Mouse (Mus musculus) CH12.LX (cell line): Measurements from ENCODE around the gene Ftcd. TPM values are rescaled to one million over a fixed set of nuclear protein-coding genes. Genes with fewer than 3 reads are reported as not detected.

ENCODE experiments used
- DNase-seq: peaks from one replicate; pipeline ENCODE4 v3.0.0-alpha.2; 2013; ENCODE audit errors: extremely low read depth
- H3K27ac ChIP-seq: 2 replicates; pipeline ENCODE4 v1.5.1; 2012; ENCODE audit warnings: low read depth, mild to moderate bottlenecking, control low read depth, moderate library complexity; ENCODE audit not compliant: insufficient read depth
- H3K27me3 ChIP-seq: replicated peaks from 2 replicates; pipeline ENCODE3; 2012; ENCODE audit warnings: inconsistent platforms
- H3K36me3 ChIP-seq, 2 experiments: replicated peaks in 1 of 2; 2 replicates each; pipeline versions ENCODE3 to v1.6.1; 2012; ENCODE audit warnings: inconsistent platforms in 1 of 2, low read length in 1 of 2, mild to moderate bottlenecking in 1 of 2, mixed read lengths in 1 of 2, moderate library complexity in 1 of 2; ENCODE audit not compliant: control insufficient read depth in 1 of 2, insufficient read depth in 1 of 2
- H3K4me1 ChIP-seq, 2 experiments: 2 replicates each; pipeline ENCODE4 v1.6.1; 2012; ENCODE audit warnings: inconsistent platforms in 1 of 2, moderate library complexity in 1 of 2; ENCODE audit not compliant: insufficient read depth in 2 of 2, control insufficient read depth in 1 of 2
- H3K4me2 ChIP-seq: 2 replicates; pipeline ENCODE4 v1.6.1; 2012; ENCODE audit warnings: low read depth, mild to moderate bottlenecking, control low read depth; ENCODE audit not compliant: poor library complexity, insufficient read depth, severe bottlenecking
- H3K4me3 ChIP-seq, 3 experiments: fragments of 150-350 bp in 1 of 3; sonication (generic) in 1 of 3; replicated peaks in 1 of 3; 2 replicates each; pipeline versions ENCODE3 to v1.5.1; 2011 to 2012; ENCODE audit warnings: low read depth in 2 of 3, low read length in 2 of 3, mild to moderate bottlenecking in 2 of 3, moderate library complexity in 2 of 3, control low read depth in 1 of 3, improper control_type of control experiment in 1 of 3, inconsistent platforms in 1 of 3, mixed read lengths in 1 of 3; ENCODE audit not compliant: poor library complexity in 1 of 3
- H3K79me2 ChIP-seq: replicated peaks from 2 replicates; pipeline ENCODE4 v1.6.1; 2012; ENCODE audit warnings: mild to moderate bottlenecking, moderate library complexity; ENCODE audit not compliant: control insufficient read depth, poor library complexity, insufficient read depth, severe bottlenecking; ENCODE audit errors: extremely low read depth
- H3K9ac ChIP-seq: 2 replicates; pipeline ENCODE4 v1.6.1; 2012; ENCODE audit warnings: low read depth, mild to moderate bottlenecking, control low read depth, moderate library complexity; ENCODE audit not compliant: insufficient read depth
- H3K9me3 ChIP-seq: replicated peaks from 2 replicates; pipeline ENCODE3; 2012; ENCODE audit warnings: low read length, inconsistent platforms, mixed read lengths
- BHLHE40 ChIP-seq: IDR thresholded peaks from 2 replicates; pipeline ENCODE4 v1.6.1; 2011; ENCODE audit warnings: mild to moderate bottlenecking, low read depth, low read length, improper control_type of control experiment
- E2F4 ChIP-seq: IDR thresholded peaks from 2 replicates; pipeline ENCODE4 v1.6.1; 2011; ENCODE audit warnings: low read depth, low read length, improper control_type of control experiment; ENCODE audit not compliant: insufficient replicate concordance
- ELF1 ChIP-seq: IDR thresholded peaks from 2 replicates; pipeline ENCODE4 v1.6.1; 2014; ENCODE audit warnings: low read depth, mild to moderate bottlenecking, inconsistent platforms, low read length, improper control_type of control experiment
- EP300 ChIP-seq: IDR thresholded peaks from 2 replicates; pipeline ENCODE4 v1.6.1; 2011; ENCODE audit warnings: low read length, improper control_type of control experiment
- ETS1 ChIP-seq: conservative IDR thresholded peaks from 2 replicates; pipeline ENCODE4 v1.6.1; 2012; ENCODE audit warnings: low read depth, mild to moderate bottlenecking, inconsistent platforms, low read length, improper control_type of control experiment, moderate library complexity
- HCFC1 ChIP-seq: IDR thresholded peaks from 2 replicates; pipeline ENCODE4 v1.6.1; 2012; ENCODE audit warnings: low read depth, mild to moderate bottlenecking, inconsistent platforms, low read length, improper control_type of control experiment
- JUND ChIP-seq: conservative IDR thresholded peaks from 2 replicates; pipeline ENCODE4 v1.6.1; 2011; ENCODE audit warnings: low read depth, low read length, improper control_type of control experiment
- MAFK ChIP-seq: IDR thresholded peaks from 2 replicates; pipeline ENCODE4 v1.6.1; 2011; ENCODE audit warnings: low read length, improper control_type of control experiment; ENCODE audit not compliant: insufficient replicate concordance
- MAZ ChIP-seq: IDR thresholded peaks from 2 replicates; pipeline ENCODE4 v1.6.1; 2012; ENCODE audit warnings: low read depth, mild to moderate bottlenecking, inconsistent platforms, low read length, improper control_type of control experiment, moderate library complexity
- MEF2A ChIP-seq: IDR thresholded peaks from 2 replicates; pipeline ENCODE4 v1.6.1; 2014; ENCODE audit warnings: low read depth, mild to moderate bottlenecking, inconsistent platforms, low read length, improper control_type of control experiment, borderline replicate concordance
- MXI1 ChIP-seq: IDR thresholded peaks from 2 replicates; pipeline ENCODE4 v1.6.1; 2011; ENCODE audit warnings: mild to moderate bottlenecking, low read depth, low read length, improper control_type of control experiment
- MYC ChIP-seq: IDR thresholded peaks from 2 replicates; pipeline ENCODE4 v1.6.1; 2011; ENCODE audit warnings: low read depth, mild to moderate bottlenecking, improper control_type of control experiment, low read length
- PAX5 ChIP-seq: IDR thresholded peaks from 2 replicates; pipeline ENCODE4 v1.6.1; 2012; ENCODE audit warnings: low read length, inconsistent platforms, mixed read lengths
- RAD21 ChIP-seq: IDR thresholded peaks from 2 replicates; pipeline ENCODE4 v1.6.1; 2011; ENCODE audit warnings: low read depth, mild to moderate bottlenecking, low read length, improper control_type of control experiment, moderate library complexity
- RCOR1 ChIP-seq: conservative IDR thresholded peaks from 2 replicates; pipeline ENCODE4 v1.6.1; 2012; ENCODE audit warnings: low read depth, mild to moderate bottlenecking, inconsistent platforms, low read length, improper control_type of control experiment
- SMC3 ChIP-seq: IDR thresholded peaks from 2 replicates; pipeline ENCODE4 v1.6.1; 2011; ENCODE audit warnings: low read depth, low read length, improper control_type of control experiment
- TBP ChIP-seq: conservative IDR thresholded peaks from 2 replicates; pipeline ENCODE4 v1.6.1; 2011; ENCODE audit warnings: low read depth, low read length, improper control_type of control experiment
- TCF12 ChIP-seq: IDR thresholded peaks from 2 replicates; pipeline ENCODE4 v1.6.1; 2014; ENCODE audit warnings: low read depth, mild to moderate bottlenecking, inconsistent platforms, low read length, improper control_type of control experiment
- UBTF ChIP-seq: IDR thresholded peaks from 2 replicates; pipeline ENCODE4 v1.6.1; 2012; ENCODE audit warnings: low read depth, mild to moderate bottlenecking, inconsistent platforms, low read length, improper control_type of control experiment, moderate library complexity
- ZC3H11A ChIP-seq: IDR thresholded peaks from 2 replicates; pipeline ENCODE4 v1.6.1; 2012; ENCODE audit warnings: low read depth, mild to moderate bottlenecking, inconsistent platforms, low read length, improper control_type of control experiment
- ZMIZ1 ChIP-seq: IDR thresholded peaks from 2 replicates; pipeline ENCODE4 v1.6.1; 2012; ENCODE audit warnings: low read depth, mild to moderate bottlenecking, inconsistent platforms, low read length, improper control_type of control experiment
- ZNF384 ChIP-seq: IDR thresholded peaks from 2 replicates; pipeline ENCODE4 v1.6.1; 2012; ENCODE audit warnings: low read depth, low read length, improper control_type of control experiment, inconsistent platforms
- dilution Hi-C: fragments of 300-500 bp; cut with MboI; formaldehyde crosslinking; loops from 2 replicates; pipeline ENCODE4 v1.14.3; 2020; ENCODE audit warnings: low sequenced_read_pairs; ENCODE audit not compliant: extremely low pct_unique_long_range_greater_than_20kb, extremely low pct_ligation_motif_present
- in situ Hi-C: fragments of 300-500 bp; cut with MboI; formaldehyde crosslinking; loops from 3 replicates; pipeline ENCODE4 v1.14.3; 2019; ENCODE audit warnings: low sequenced_read_pairs, low pct_ligation_motif_present, low pct_unique_long_range_greater_than_20kb, mixed read lengths
- polyA plus RNA-seq: library from polyadenylated mRNA; unstranded; fragments of >175 nt; gene quantifications from 2 replicates; pipeline ENCODE4 v1.2.1, GENCODE M21; 2012; ENCODE audit warnings: low read depth; ENCODE audit not compliant: insufficient read length
- total RNA-seq, 2 experiments: library from RNA; depleted of rRNA; stranded (reverse); fragments of 300-350 nt in 1 of 2; fragments of >200 nt in 1 of 2; gene quantifications; 2 replicates each; pipeline ENCODE4 v1.2.3; 2012 to 2014

Ftcd gene
- total and polyA plus RNA-seq, 3 experiments: not detected

GRCm38 (mm10) chr10:76551556-76551955, 23.9 kb upstream of the Ftcd start:
- H3K27ac ChIP-seq: no peak overlapping the region
- TF ChIP-seq JUND (no peak), HCFC1 (no peak), ZNF384 (no peak), MEF2A (no peak), UBTF (no peak), MYC (no peak), MAZ (no peak), ZMIZ1 (no peak), ETS1 (no peak), ZC3H11A (no peak), RAD21 (no peak), E2F4 (no peak), TCF12 (no peak), PAX5 (no peak), RCOR1 (no peak), MXI1 (no peak)
- no peak overlapping the region for H3K4me2 ChIP-seq
- no peak overlapping the region for H3K9ac ChIP-seq
- peaks cover 75 to 91% of the 10 kb centered on the region in 2 experiments for H3K36me3 ChIP-seq
- no peaks in the 10 kb centered on the region for H3K79me2 ChIP-seq
- no peak for DNase-seq
- H3K27me3 ChIP-seq: no peaks in the 10 kb centered on the region
- dilution Hi-C loops: no loop called here
- H3K9me3 ChIP-seq: no peaks in the 10 kb centered on the region
- H3K4me1 ChIP-seq: no peaks in the 10 kb centered on the region
- H3K4me3 ChIP-seq: no peak overlapping the region
- in situ Hi-C loops: no loop called here

GRCm38 (mm10) chr10:76554061-76554460, 21.4 kb upstream of the Ftcd start:
- dilution Hi-C loops: no loop called here

More at GRCm38 (mm10) chr10:76554061-76554460, 21.4 kb upstream of the Ftcd start:
- H3K4me2 ChIP-seq: no peak overlapping the region
- H3K79me2 ChIP-seq: no peaks in the 10 kb centered on the region
- H3K9ac ChIP-seq: no peak overlapping the region
- H3K27me3 ChIP-seq: no peaks in the 10 kb centered on the region
- H3K9me3 ChIP-seq: no peaks in the 10 kb centered on the region
- no peak overlapping the region for H3K27ac ChIP-seq
- no peaks in the 10 kb centered on the region for H3K4me1 ChIP-seq
- no peak overlapping the region for H3K4me3 ChIP-seq
- peaks cover 53 to 70% of the 10 kb centered on the region in 2 experiments for H3K36me3 ChIP-seq
- in situ Hi-C loops: no loop called here
- DNase-seq: no peak
- TF ChIP-seq TBP (no peak), MYC (no peak), ELF1 (no peak), SMC3 (no peak), JUND (no peak), EP300 (no peak), MXI1 (no peak), RAD21 (no peak), MAFK (no peak), PAX5 (no peak), ZNF384 (no peak), E2F4 (no peak), TCF12 (no peak), ZC3H11A (no peak), BHLHE40 (no peak), MEF2A (no peak), HCFC1 (no peak)
